Mouse (Mus musculus) midbrain, postnatal 0 days (tissue): ENCODE results near the gene Eefsec. TPM values are rescaled to one million over a fixed set of nuclear protein-coding genes. Genes with fewer than 3 reads are reported as not detected.

ENCODE experiments used
- ATAC-seq: fragments of 200-750 bp; cut with Nextera tagmentation; 2 replicates; pipeline ENCODE4 v1.8.0; 2017; ENCODE audit warnings: moderate number of reproducible peaks, mild to moderate bottlenecking, moderate TSS enrichment, moderate library complexity; ENCODE audit not compliant: low FRiP score
- DNase-seq: peaks from one replicate; pipeline ENCODE4 v3.0.0-alpha.2; 2015; ENCODE audit warnings: low spot score
- H3K27ac ChIP-seq: fragments of 300-500 bp; sonication (generic); 2 replicates; pipeline ENCODE4 v1.5.1; 2014; ENCODE audit warnings: low read depth, mild to moderate bottlenecking, low read length, mixed read lengths
- H3K27me3 ChIP-seq: fragments of 300-500 bp; sonication (generic); 2 replicates; pipeline ENCODE4 v1.6.1; 2014; ENCODE audit warnings: low read length, control low read depth, mixed read lengths; ENCODE audit not compliant: insufficient read depth
- H3K36me3 ChIP-seq: fragments of 300-500 bp; sonication (generic); 2 replicates; pipeline ENCODE4 v1.6.1; 2014; ENCODE audit warnings: low read length, control low read depth, mixed read lengths; ENCODE audit not compliant: insufficient read depth
- H3K4me1 ChIP-seq: fragments of 300-500 bp; sonication (generic); 2 replicates; pipeline ENCODE4 v1.6.1; 2014; ENCODE audit warnings: mild to moderate bottlenecking, control low read depth, antibody characterized with exemption, low read length, mixed read lengths; ENCODE audit not compliant: insufficient read depth
- H3K4me2 ChIP-seq: fragments of 300-500 bp; sonication (generic); 2 replicates; pipeline ENCODE4 v1.6.1; 2014; ENCODE audit warnings: low read depth, mild to moderate bottlenecking, low read length, mixed read lengths; ENCODE audit not compliant: poor library complexity, severe bottlenecking
- H3K4me3 ChIP-seq: fragments of 300-500 bp; sonication (generic); 2 replicates; pipeline ENCODE4 v1.5.1; 2014; ENCODE audit warnings: low read depth, mild to moderate bottlenecking, low read length, moderate library complexity
- H3K9ac ChIP-seq: fragments of 300-500 bp; sonication (generic); replicated peaks from 2 replicates; pipeline ENCODE4 v1.6.1; 2014; ENCODE audit warnings: mild to moderate bottlenecking, low read length, moderate library complexity, mixed read lengths; ENCODE audit not compliant: poor library complexity, severe bottlenecking
- H3K9me3 ChIP-seq: fragments of 300-500 bp; sonication (generic); 2 replicates; pipeline ENCODE4 v1.6.1; 2016; ENCODE audit warnings: low read length, control low read depth
- CTCF ChIP-seq: IDR thresholded peaks from 2 replicates; pipeline ENCODE4 v1.5.1; 2016; ENCODE audit warnings: antibody characterized with exemption, mild to moderate bottlenecking
- WGBS: fragments of 180-500 bp; shearing (Covaris S2); extraction: QIAGEN DNeasy Blood & Tissue Kit; methylation state at CpG from one replicate; pipeline ENCODE4 v1.1.7; 2014; 5-methylcytosine and 5-hydroxymethylcytosine counted together
- polyA plus RNA-seq: library from polyadenylated mRNA; unstranded; fragments of >200 nt; fragmentation: Nextera tagmentation; extraction: Ambion mirVana; gene quantifications from 2 replicates; pipeline ENCODE4 v1.2.1, GENCODE M21; 2015
- total RNA-seq: library from RNA; depleted of rRNA; stranded (reverse); fragments of >200 nt; gene quantifications from 2 replicates; pipeline ENCODE4 v1.2.3, GENCODE M21; 2014

The Eefsec gene
- total and polyA plus RNA-seq, 2 experiments from 2014 or later = 24.4 to 26.8 TPM

GRCm38 (mm10) chr6:88233996-88234395 is 212.3 kb downstream of the Eefsec start:
- Histone ChIP-seq H3K4me2 (no peak overlapping the region), H3K36me3 (no peaks in the 10 kb centered on the region), H3K4me1 (no peaks in the 10 kb centered on the region), H3K27me3 (no peaks in the 10 kb centered on the region), H3K27ac (no peak overlapping the region), H3K4me3 (no peak overlapping the region), H3K9ac (no peak overlapping the region), H3K9me3 (no peaks in the 10 kb centered on the region)
- 82% methylated on average over 8 of the region's 8 CpGs for WGBS
- ATAC-seq (no peak), DNase-seq (no peak)
- TF ChIP-seq CTCF = no peak

GRCm38 (mm10) chr6:88232221-88232620 is 214.1 kb downstream of the Eefsec start:
- TF ChIP-seq CTCF = no peak
- no peak for ATAC-seq
- no peaks in the 10 kb centered on the region for H3K36me3 ChIP-seq
- H3K4me3 ChIP-seq = no peak overlapping the region
- DNase-seq = no peak
- no peak overlapping the region for H3K9ac ChIP-seq
- peaks cover 3% of the 10 kb centered on the region; the same call in 1 of the 2 replicates for H3K27me3 ChIP-seq
- H3K27ac ChIP-seq = no peak overlapping the region
- no peak overlapping the region for H3K4me2 ChIP-seq
- WGBS = 58% methylated on average over 6 of the region's 6 CpGs
- no peaks in the 10 kb centered on the region for H3K4me1 ChIP-seq
- H3K9me3 ChIP-seq = no peaks in the 10 kb centered on the region

GRCm38 (mm10) chr6:88231821-88232220 is 214.5 kb downstream of the Eefsec start:
- no peak overlapping the region for H3K4me2 ChIP-seq
- no peaks in the 10 kb centered on the region for H3K4me1 ChIP-seq
- H3K27ac ChIP-seq = no peak overlapping the region
- H3K4me3 ChIP-seq = no peak overlapping the region
- H3K9ac ChIP-seq = no peak overlapping the region
- no peaks in the 10 kb centered on the region for H3K9me3 ChIP-seq
- WGBS = 90% methylated on average over 7 of the region's 7 CpGs
- H3K36me3 ChIP-seq = no peaks in the 10 kb centered on the region
- peaks cover 3% of the 10 kb centered on the region; the same call in 1 of the 2 replicates for H3K27me3 ChIP-seq
- no peak for TF ChIP-seq CTCF
- DNase-seq (no peak), ATAC-seq (no peak)

- Histone ChIP-seq H3K4me2 (no peak overlapping the region), H3K27me3 (peaks cover 3% of the 10 kb centered on the region; the same call in 1 of the 2 replicates), H3K36me3 (no peaks in the 10 kb centered on the region), H3K9me3 (no peaks in the 10 kb centered on the region), H3K9ac (no peak overlapping the region), H3K4me1 (no peaks in the 10 kb centered on the region), H3K4me3 (no peak overlapping the region), H3K27ac (no peak overlapping the region)
- ATAC-seq (no peak), DNase-seq (no peak)
- 82% methylated on average over 12 of the region's 12 CpGs for WGBS
- no peak for TF ChIP-seq CTCF
These were observed 217.1 kb downstream of the Eefsec start for GRCm38 (mm10) chr6:88229221-88229620.

GRCm38 (mm10) chr6:88227537-88227936 is 218.8 kb downstream of the Eefsec start:
- no peak for TF ChIP-seq CTCF
- no peaks in the 10 kb centered on the region for H3K9me3 ChIP-seq
- H3K4me2 ChIP-seq = no peak overlapping the region
- H3K4me3 ChIP-seq = no peak overlapping the region
- no peaks in the 10 kb centered on the region for H3K36me3 ChIP-seq
- H3K4me1 ChIP-seq = no peaks in the 10 kb centered on the region
- H3K27ac ChIP-seq = no peak overlapping the region
- 80% methylated on average over 7 of the region's 7 CpGs for WGBS
- DNase-seq (no peak), ATAC-seq (no peak)
- no peak overlapping the region for H3K9ac ChIP-seq
- peaks cover 3% of the 10 kb centered on the region; the same call in 1 of the 2 replicates for H3K27me3 ChIP-seq

GRCm38 (mm10) chr6:88226570-88226994 is 219.8 kb downstream of the Eefsec start:
- no peaks in the 10 kb centered on the region for H3K36me3 ChIP-seq
- WGBS = 19% methylated on average over 5 of the region's 5 CpGs
- H3K27ac ChIP-seq = no peak overlapping the region
- H3K4me1 ChIP-seq = no peaks in the 10 kb centered on the region
- no peak for TF ChIP-seq CTCF
- no peak overlapping the region for H3K9ac ChIP-seq
- ATAC-seq (no peak), DNase-seq (peak; percentile 3)
- peaks cover 3% of the 10 kb centered on the region; the same call in 1 of the 2 replicates for H3K27me3 ChIP-seq
- no peaks in the 10 kb centered on the region for H3K9me3 ChIP-seq
- H3K4me3 ChIP-seq = no peak overlapping the region
- H3K4me2 ChIP-seq = no peak overlapping the region
